Mouse (Mus musculus) heart, embryonic 10.5 days (tissue): Measurements from ENCODE around the gene Arhgef17. TPM values are rescaled to one million over a fixed set of nuclear protein-coding genes. Genes with fewer than 3 reads are reported as not detected.

Source experiments
- DNase-seq: peaks from one replicate; pipeline ENCODE4 v3.0.0-alpha.2; 2017; ENCODE audit warnings: low spot score
- H3K27ac ChIP-seq: fragments of 300-500 bp; sonication (generic); 2 replicates; pipeline ENCODE4 v1.5.1; 2016; ENCODE audit warnings: mild to moderate bottlenecking
- H3K27me3 ChIP-seq: fragments of 300-500 bp; sonication (generic); 2 replicates; pipeline ENCODE4 v1.6.1; 2016; ENCODE audit warnings: mild to moderate bottlenecking; ENCODE audit not compliant: poor library complexity, insufficient read depth, severe bottlenecking
- H3K36me3 ChIP-seq: fragments of 300-500 bp; sonication (generic); 2 replicates; pipeline ENCODE4 v1.6.1; 2016; ENCODE audit warnings: mild to moderate bottlenecking, moderate library complexity
- H3K4me1 ChIP-seq: fragments of 300-500 bp; sonication (generic); 2 replicates; pipeline ENCODE4 v1.6.1; 2016; ENCODE audit warnings: mild to moderate bottlenecking
- H3K4me3 ChIP-seq: fragments of 300-500 bp; sonication (generic); 2 replicates; pipeline ENCODE4 v1.5.1; 2016; ENCODE audit warnings: mild to moderate bottlenecking, moderate library complexity
- H3K9me3 ChIP-seq: fragments of 300-500 bp; sonication (generic); 2 replicates; pipeline ENCODE4 v1.6.1; 2016; ENCODE audit warnings: mild to moderate bottlenecking, moderate library complexity
- WGBS: fragments of 180-500 bp; shearing (Covaris S2); methylation state at CpG from one replicate; pipeline ENCODE4 v1.1.7; 2016; 5-methylcytosine and 5-hydroxymethylcytosine counted together
- polyA plus RNA-seq: library from polyadenylated mRNA; unstranded; fragments of >200 nt; fragmentation: Nextera tagmentation; extraction: Ambion mirVana; gene quantifications from 2 replicates; pipeline ENCODE4 v1.2.1, GENCODE M21; 2016

The Arhgef17 gene
- polyA plus RNA-seq, 1 experiment from 2014 or later: 10.1 TPM

DNA sequence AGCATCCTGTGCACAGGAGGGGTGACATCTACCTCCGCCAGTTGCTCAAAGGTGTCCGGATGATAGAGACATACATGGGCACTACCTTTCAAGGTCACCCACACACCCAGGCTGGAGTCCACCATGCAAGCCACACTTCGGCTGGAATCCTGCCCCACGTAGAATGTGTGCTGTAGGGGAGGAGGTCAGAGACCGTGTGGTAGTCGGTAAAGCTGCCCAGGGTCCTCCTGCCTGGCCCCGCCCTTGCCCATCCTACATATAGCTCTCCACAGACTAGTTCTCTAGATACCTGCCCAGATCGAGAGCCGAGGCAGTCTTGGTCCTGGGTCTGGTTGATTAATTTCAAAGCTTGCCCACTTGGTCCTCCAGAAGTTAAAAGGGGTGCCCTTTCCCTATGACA, 55.1 kb downstream of the Arhgef17 start:
- no peaks in the 10 kb centered on the region for H3K27me3 ChIP-seq
- H3K36me3 ChIP-seq: peaks cover 98% of the 10 kb centered on the region
- WGBS: 87% methylated on average over 9 of the region's 9 CpGs
- no peak overlapping the region for H3K27ac ChIP-seq
- no peak overlapping the region for H3K4me3 ChIP-seq
- H3K9me3 ChIP-seq: no peaks in the 10 kb centered on the region
- no peak for DNase-seq
- peaks cover 9% of the 10 kb centered on the region; the same call in 1 of the 2 replicates for H3K4me1 ChIP-seq

GRCm38 (mm10) chr7:100876293-100876692, 55.6 kb downstream of the Arhgef17 start:
- H3K4me3 ChIP-seq: no peak overlapping the region
- H3K27ac ChIP-seq: peak overlapping the region; percentile 17; the same call in 1 of the 2 replicates
- H3K9me3 ChIP-seq: no peaks in the 10 kb centered on the region
- peaks cover 98% of the 10 kb centered on the region for H3K36me3 ChIP-seq
- no peak for DNase-seq
- H3K27me3 ChIP-seq: no peaks in the 10 kb centered on the region
- H3K4me1 ChIP-seq: peaks cover 10% of the 10 kb centered on the region; the same call in 1 of the 2 replicates
- WGBS: 88% methylated on average over 13 of the region's 13 CpGs

DNA sequence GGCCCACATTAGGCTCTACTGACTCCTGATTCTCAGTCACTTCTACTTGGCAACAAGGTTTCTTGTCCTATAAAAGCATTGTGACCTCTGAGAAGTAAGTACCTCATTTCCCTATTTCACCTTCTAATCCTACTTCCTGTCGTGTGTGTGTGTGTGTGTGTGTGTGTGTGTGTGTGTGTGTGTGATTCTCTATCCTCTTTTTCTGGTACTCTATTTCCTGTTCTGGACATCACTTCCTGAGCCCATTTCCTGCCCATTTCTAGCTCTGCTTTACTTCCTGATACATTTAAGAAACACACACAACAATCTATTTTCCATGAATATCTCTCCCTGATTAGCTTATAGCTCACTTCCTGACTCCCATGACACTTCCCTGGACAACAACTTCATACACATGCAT, 56.1 kb downstream of the Arhgef17 start:
- WGBS: 63% methylated on average over 1 of the region's 1 CpGs
- peaks cover 95% of the 10 kb centered on the region for H3K36me3 ChIP-seq
- peaks cover 12% of the 10 kb centered on the region for H3K4me1 ChIP-seq
- H3K27ac ChIP-seq: peak overlapping the region; percentile 17; the same call in 1 of the 2 replicates
- no peaks in the 10 kb centered on the region for H3K9me3 ChIP-seq
- H3K27me3 ChIP-seq: no peaks in the 10 kb centered on the region
- no peak overlapping the region for H3K4me3 ChIP-seq
- DNase-seq: no peak

GRCm38 (mm10) chr7:100873197-100873596, 58.7 kb downstream of the Arhgef17 start:
- Histone ChIP-seq H3K4me1 (peaks cover 19% of the 10 kb centered on the region), H3K36me3 (peaks cover 69% of the 10 kb centered on the region), H3K27me3 (no peaks in the 10 kb centered on the region), H3K27ac (no peak overlapping the region; the same call in 1 of the 2 replicates), H3K9me3 (no peaks in the 10 kb centered on the region), H3K4me3 (no peak overlapping the region)
- no peak for DNase-seq
- 88% methylated on average over 13 of the region's 13 CpGs for WGBS

GRCm38 (mm10) chr7:100871892-100872291, 60.0 kb downstream of the Arhgef17 start:
- no peak for DNase-seq
- peaks cover 56% of the 10 kb centered on the region for H3K36me3 ChIP-seq
- no peak overlapping the region for H3K27ac ChIP-seq
- 79% methylated on average over 5 of the region's 5 CpGs for WGBS
- H3K4me1 ChIP-seq: peaks cover 25% of the 10 kb centered on the region
- H3K27me3 ChIP-seq: no peaks in the 10 kb centered on the region
- H3K4me3 ChIP-seq: no peak overlapping the region
- no peaks in the 10 kb centered on the region for H3K9me3 ChIP-seq

DNA sequence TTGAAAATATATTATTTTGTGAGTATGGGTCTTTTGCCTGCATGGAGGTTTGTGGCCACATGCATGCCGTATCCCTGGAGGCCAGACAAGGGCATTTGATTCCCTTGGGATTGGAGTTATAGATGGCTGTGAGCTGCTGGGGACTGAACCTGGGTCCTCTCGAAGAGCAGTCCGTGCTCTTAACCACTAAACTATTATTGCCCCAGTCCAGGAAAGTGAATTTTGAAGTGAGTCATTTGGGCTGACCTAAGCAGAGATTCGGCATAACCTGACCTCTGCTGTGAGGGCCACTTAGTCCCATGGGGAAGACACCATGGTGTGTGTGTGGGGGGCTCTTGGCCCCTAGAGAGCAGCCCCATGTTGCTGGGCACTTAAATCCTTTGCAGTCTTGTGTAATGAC, 60.6 kb downstream of the Arhgef17 start:
- WGBS: 93% methylated on average over 4 of the region's 4 CpGs
- Histone ChIP-seq H3K27me3 (no peaks in the 10 kb centered on the region), H3K36me3 (peaks cover 50% of the 10 kb centered on the region), H3K9me3 (no peaks in the 10 kb centered on the region), H3K4me3 (no peak overlapping the region), H3K4me1 (peaks cover 25% of the 10 kb centered on the region), H3K27ac (no peak overlapping the region)
- DNase-seq: no peak

GRCm38 (mm10) chr7:100869877-100870629, 61.9 kb downstream of the Arhgef17 start:
- Histone ChIP-seq H3K4me3 (no peak overlapping the region), H3K36me3 (peaks cover 38% of the 10 kb centered on the region), H3K27me3 (no peaks in the 10 kb centered on the region), H3K27ac (peak overlapping the region; percentile 31; the same call in 1 of the 2 replicates), H3K4me1 (peaks cover 25% of the 10 kb centered on the region), H3K9me3 (no peaks in the 10 kb centered on the region)
- WGBS: 83% methylated on average over 8 of the region's 8 CpGs
- no peak for DNase-seq

- Histone ChIP-seq H3K27ac (peak overlapping the region; percentile 19; the same call in 1 of the 2 replicates), H3K27me3 (no peaks in the 10 kb centered on the region), H3K9me3 (no peaks in the 10 kb centered on the region), H3K36me3 (peaks cover 24% of the 10 kb centered on the region), H3K4me1 (peaks cover 25% of the 10 kb centered on the region), H3K4me3 (no peak overlapping the region)
- DNase-seq: no peak
- WGBS: 57% methylated on average over 4 of the region's 4 CpGs
These were observed 63.4 kb downstream of the Arhgef17 start for GRCm38 (mm10) chr7:100868551-100868950.

- H3K4me1 ChIP-seq: peaks cover 34% of the 10 kb centered on the region
- no peaks in the 10 kb centered on the region for H3K9me3 ChIP-seq
- WGBS: 44% methylated on average over 2 of the region's 2 CpGs
- no peak overlapping the region for H3K27ac ChIP-seq
- H3K4me3 ChIP-seq: no peak overlapping the region
- no peak for DNase-seq
- peaks cover 14% of the 10 kb centered on the region for H3K36me3 ChIP-seq
- no peaks in the 10 kb centered on the region for H3K27me3 ChIP-seq
These were observed 64.3 kb downstream of the Arhgef17 start for GRCm38 (mm10) chr7:100867561-100867960.

- 13% methylated on average over 3 of the region's 3 CpGs for WGBS
- peaks cover 5% of the 10 kb centered on the region for H3K36me3 ChIP-seq
These were observed 65.2 kb downstream of the Arhgef17 start for GRCm38 (mm10) chr7:100866675-100867074.

DNA sequence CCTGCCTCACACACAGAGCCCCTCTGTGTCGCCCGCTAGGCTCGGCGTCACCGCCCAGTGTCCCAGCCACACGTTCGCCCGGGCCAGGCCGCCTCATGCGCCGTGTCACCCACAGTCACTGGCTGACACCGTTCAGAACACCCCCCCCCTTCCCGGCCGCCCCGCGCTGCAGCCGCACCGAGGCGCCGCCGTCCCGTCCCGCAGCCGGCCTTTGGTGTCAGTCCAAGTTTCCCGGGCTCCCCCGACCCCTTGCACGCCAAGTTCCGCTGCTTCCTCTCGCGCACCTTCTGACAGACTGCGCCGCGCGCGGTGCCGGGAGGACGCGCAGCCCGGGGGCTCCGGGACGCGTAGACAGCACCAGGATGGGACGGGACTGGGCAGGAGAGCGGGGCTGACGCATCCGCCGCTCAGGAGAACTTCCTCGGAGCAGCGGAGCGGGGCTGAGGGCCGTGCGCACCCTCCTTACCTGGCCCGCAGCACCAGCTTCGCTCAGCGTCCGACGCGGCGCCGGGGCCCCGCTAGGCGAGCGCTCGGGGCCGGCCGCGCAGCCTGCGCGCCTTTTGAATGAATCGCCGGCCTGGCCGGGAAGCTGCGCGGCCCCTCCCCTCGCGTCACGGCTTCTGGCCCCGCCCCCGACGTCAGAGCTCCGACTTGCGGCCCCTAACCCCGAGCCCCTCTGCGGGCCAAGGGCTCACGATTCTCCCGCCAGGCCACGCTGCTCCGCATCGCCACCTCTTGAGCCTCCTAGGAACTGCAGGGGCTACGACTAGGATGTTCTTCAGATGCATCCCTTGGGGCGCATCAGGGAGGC, 68.9 kb downstream of the Arhgef17 start, which contains the start of gene Relt:
TSS of gene Relt (minus strand) at position 619 of the 811 bp plus-strand sequence.
- H3K4me3 ChIP-seq: peak within 1 kb of the TSS; percentile 85
- DNase-seq: peak; percentile 98
- H3K36me3 ChIP-seq: no peaks in the 10 kb centered on the region
- H3K9me3 ChIP-seq: no peaks in the 10 kb centered on the region
- peak within 1 kb of the TSS; percentile 92 for H3K27ac ChIP-seq
- peaks cover 56% of the 10 kb centered on the region for H3K4me1 ChIP-seq
- H3K27me3 ChIP-seq: no peaks in the 10 kb centered on the region
- under 1% methylated on average over 91 of the region's 91 CpGs for WGBS

More at GRCm38 (mm10) chr7:100866675-100867074, 65.2 kb downstream of the Arhgef17 start:
- no peaks in the 10 kb centered on the region for H3K27me3 ChIP-seq
- H3K27ac ChIP-seq: no peak overlapping the region
- no peaks in the 10 kb centered on the region for H3K9me3 ChIP-seq
- no peak overlapping the region for H3K4me3 ChIP-seq
- DNase-seq: peak; percentile 80
- peaks cover 39% of the 10 kb centered on the region for H3K4me1 ChIP-seq

GRCm38 (mm10) chr7:100862353-100862752, 69.6 kb downstream of the Arhgef17 start:
- Histone ChIP-seq H3K27me3 (no peaks in the 10 kb centered on the region), H3K9me3 (no peaks in the 10 kb centered on the region), H3K4me3 (peak overlapping the region; percentile 85), H3K36me3 (no peaks in the 10 kb centered on the region), H3K27ac (peak overlapping the region; percentile 92), H3K4me1 (peaks cover 52% of the 10 kb centered on the region)
- 5% methylated on average over 4 of the region's 4 CpGs for WGBS
- no peak for DNase-seq

GRCm38 (mm10) chr7:100861209-100861608, 70.7 kb downstream of the Arhgef17 start:
- Histone ChIP-seq H3K36me3 (no peaks in the 10 kb centered on the region), H3K4me1 (peaks cover 57% of the 10 kb centered on the region), H3K27ac (peak overlapping the region; percentile 49; the same call in 1 of the 2 replicates), H3K27me3 (no peaks in the 10 kb centered on the region), H3K9me3 (no peaks in the 10 kb centered on the region), H3K4me3 (no peak overlapping the region)
- DNase-seq: no peak
- WGBS: 84% methylated on average over 5 of the region's 5 CpGs
